Mouse (Mus musculus): Measurements from ENCODE around the gene Pcolce. TPM values are rescaled to one million over a fixed set of nuclear protein-coding genes. Genes with fewer than 3 reads are reported as not detected.

Gene Pcolce
- polyA plus RNA-seq, 1 experiment = 651 TPM

DNA sequence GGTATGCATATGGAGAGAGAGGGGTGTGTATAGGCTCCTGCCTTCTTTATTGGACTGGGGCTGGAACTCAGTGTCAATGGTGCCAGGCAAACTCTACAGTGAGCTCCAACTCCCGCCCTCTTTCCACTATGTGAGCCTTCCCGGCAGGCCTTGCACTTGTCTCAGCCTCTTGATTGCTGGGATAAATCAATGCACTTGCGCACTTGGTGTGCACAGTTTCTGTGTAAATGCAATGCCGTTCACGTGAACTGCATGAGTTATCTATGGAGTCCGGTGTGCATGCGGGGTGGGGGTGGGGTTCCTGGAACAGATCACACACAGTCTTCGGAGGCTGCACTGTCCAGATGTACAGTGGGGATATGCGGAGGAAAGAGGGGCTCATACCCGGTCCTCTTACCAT is 39.8 kb upstream of the Pcolce start:
- no peaks in the 10 kb centered on the region for H3K79me3 ChIP-seq (ENCODE audit: low read depth)
- no peak overlapping the region for H3ac ChIP-seq (ENCODE audit: control insufficient read depth, insufficient read length, low read depth)
- no peaks in the 10 kb centered on the region for H3K79me2 ChIP-seq (ENCODE audit: control insufficient read depth, insufficient read depth)
- TF ChIP-seq MYOG (IDR thresholded peaks at IDR 0.05; ENCODE audit: control insufficient read depth, extremely low read depth, insufficient read length) = no peak
- TF ChIP-seq MYOD1 (IDR thresholded peaks at IDR 0.05; ENCODE audit: control insufficient read depth, insufficient read length, low read depth) = no peak
- no peak for TF ChIP-seq MAX (IDR thresholded peaks at IDR 0.05)
- no peak for TF ChIP-seq FOSL1 (IDR thresholded peaks at IDR 0.05; ENCODE audit: insufficient read depth, low read length, poor library complexity, severe bottlenecking)
- no peak for TF ChIP-seq CTCF (IDR thresholded peaks at IDR 0.05; ENCODE audit: control insufficient read depth, insufficient read depth, insufficient read length)
- TF ChIP-seq CEBPB (IDR thresholded peaks at IDR 0.05; ENCODE audit: low read depth) = no peak
- no peak for TF ChIP-seq USF1 (IDR thresholded peaks at IDR 0.05; ENCODE audit: low read depth)
- H3K36me3 ChIP-seq (ENCODE audit: control insufficient read depth, insufficient read depth) = peaks cover 7% of the 10 kb centered on the region
- H3K27me3 ChIP-seq (ENCODE audit: control insufficient read depth, insufficient read depth, insufficient read length) = no peaks in the 10 kb centered on the region
- H3K4me3 ChIP-seq (ENCODE audit: insufficient read depth, poor library complexity, severe bottlenecking) = no peak overlapping the region

DNA sequence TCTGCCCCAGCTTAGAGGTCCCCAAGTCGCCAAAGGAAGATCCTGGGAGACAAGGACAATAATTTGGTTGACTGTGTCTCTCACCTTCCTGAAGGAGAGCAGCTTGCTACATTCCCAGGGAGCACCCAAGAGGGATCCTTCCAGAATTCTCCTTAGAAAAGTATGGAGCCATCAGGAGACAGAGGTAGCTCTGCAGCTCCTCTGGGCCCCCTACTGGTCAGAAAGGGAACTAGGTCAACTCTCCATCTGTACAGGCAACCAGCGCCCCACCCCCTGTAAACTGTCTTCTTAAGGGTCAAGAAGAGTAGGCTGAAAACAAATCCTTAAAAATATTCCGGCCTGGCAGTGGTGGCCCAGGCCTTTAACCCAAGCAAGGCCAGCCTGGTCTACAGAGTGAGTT is 38.9 kb upstream of the Pcolce start:
- peaks cover 7% of the 10 kb centered on the region for H3K36me3 ChIP-seq (ENCODE audit: control insufficient read depth, insufficient read depth)
- H3K27me3 ChIP-seq (ENCODE audit: control insufficient read depth, insufficient read depth, insufficient read length) = no peaks in the 10 kb centered on the region
- no peaks in the 10 kb centered on the region for H3K79me3 ChIP-seq (ENCODE audit: low read depth)
- no peak for TF ChIP-seq USF1 (IDR thresholded peaks at IDR 0.05; ENCODE audit: low read depth)
- TF ChIP-seq CEBPB (IDR thresholded peaks at IDR 0.05; ENCODE audit: low read depth) = no peak
- peak; percentile 46 for TF ChIP-seq CTCF (IDR thresholded peaks at IDR 0.05; ENCODE audit: control insufficient read depth, insufficient read depth, insufficient read length)
- no peak for TF ChIP-seq FOSL1 (IDR thresholded peaks at IDR 0.05; ENCODE audit: insufficient read depth, low read length, poor library complexity, severe bottlenecking)
- no peaks in the 10 kb centered on the region for H3K79me2 ChIP-seq (ENCODE audit: control insufficient read depth, insufficient read depth)
- H3ac ChIP-seq (ENCODE audit: control insufficient read depth, insufficient read length, low read depth) = no peak overlapping the region
- H3K4me3 ChIP-seq (ENCODE audit: insufficient read depth, poor library complexity, severe bottlenecking) = no peak overlapping the region

DNA sequence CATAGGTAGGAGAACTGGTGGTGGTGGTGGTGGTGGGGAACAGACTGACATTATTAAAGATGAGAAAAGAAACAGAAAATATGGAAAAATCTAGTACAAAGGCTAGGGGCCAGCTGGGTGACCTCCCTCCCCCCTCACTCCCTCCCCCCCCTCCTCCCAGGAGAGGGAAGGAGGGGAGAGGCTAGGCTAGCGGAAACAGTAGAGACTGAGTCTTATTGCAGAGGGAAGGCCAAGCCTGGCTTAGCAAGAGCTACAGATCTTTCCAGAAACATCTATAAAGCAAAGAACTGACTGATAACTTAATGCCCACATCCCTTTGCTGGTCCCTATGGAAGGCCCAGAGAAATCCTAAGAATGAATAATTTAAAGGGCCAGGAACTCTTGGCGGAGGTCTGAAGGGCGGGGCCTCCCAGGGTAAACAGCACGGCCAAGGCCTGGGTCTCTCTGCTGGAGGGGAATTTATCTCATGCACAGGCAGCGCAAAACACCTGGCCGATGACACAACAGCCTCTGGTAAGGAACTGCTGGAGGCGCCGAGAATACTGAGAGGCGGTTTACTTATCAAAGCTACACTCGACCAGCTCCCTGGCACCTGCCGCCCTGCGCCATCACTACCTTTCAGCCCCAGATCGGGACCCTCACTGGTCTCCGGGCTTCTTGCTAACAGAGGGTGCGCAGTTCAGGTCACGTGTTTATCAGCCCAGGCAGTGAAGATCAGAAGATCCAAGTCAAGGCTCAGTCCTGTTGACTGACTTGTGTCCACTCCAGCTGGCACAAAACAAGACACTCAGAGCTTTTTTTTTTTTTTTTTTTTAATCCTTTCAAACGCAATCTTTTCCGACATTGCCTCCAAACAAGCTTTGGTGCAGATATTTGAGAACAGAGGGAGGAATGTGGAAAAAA is 36.3 kb upstream of the Pcolce start:
- TF ChIP-seq USF1 (IDR thresholded peaks at IDR 0.05; ENCODE audit: low read depth) = no peak
- TF ChIP-seq MYOG (IDR thresholded peaks at IDR 0.05; ENCODE audit: control insufficient read depth, extremely low read depth, insufficient read length) = no peak
- TF ChIP-seq MYOD1 (IDR thresholded peaks at IDR 0.05; ENCODE audit: control insufficient read depth, insufficient read length, low read depth) = no peak
- TF ChIP-seq CEBPB (IDR thresholded peaks at IDR 0.05; ENCODE audit: low read depth) = no peak
- TF ChIP-seq CTCF (IDR thresholded peaks at IDR 0.05; ENCODE audit: control insufficient read depth, insufficient read depth, insufficient read length) = no peak
- TF ChIP-seq FOSL1 (IDR thresholded peaks at IDR 0.05; ENCODE audit: insufficient read depth, low read length, poor library complexity, severe bottlenecking) = no peak
- no peak for TF ChIP-seq MAX (IDR thresholded peaks at IDR 0.05)
- Histone ChIP-seq H3K4me3 (ENCODE audit: insufficient read depth, poor library complexity, severe bottlenecking) (no peak overlapping the region), H3K36me3 (ENCODE audit: control insufficient read depth, insufficient read depth) (peaks cover 7% of the 10 kb centered on the region), H3K27me3 (ENCODE audit: control insufficient read depth, insufficient read depth, insufficient read length) (no peaks in the 10 kb centered on the region), H3ac (ENCODE audit: control insufficient read depth, insufficient read length, low read depth) (no peak overlapping the region), H3K79me3 (ENCODE audit: low read depth) (no peaks in the 10 kb centered on the region), H3K79me2 (ENCODE audit: control insufficient read depth, insufficient read depth) (no peaks in the 10 kb centered on the region)

DNA sequence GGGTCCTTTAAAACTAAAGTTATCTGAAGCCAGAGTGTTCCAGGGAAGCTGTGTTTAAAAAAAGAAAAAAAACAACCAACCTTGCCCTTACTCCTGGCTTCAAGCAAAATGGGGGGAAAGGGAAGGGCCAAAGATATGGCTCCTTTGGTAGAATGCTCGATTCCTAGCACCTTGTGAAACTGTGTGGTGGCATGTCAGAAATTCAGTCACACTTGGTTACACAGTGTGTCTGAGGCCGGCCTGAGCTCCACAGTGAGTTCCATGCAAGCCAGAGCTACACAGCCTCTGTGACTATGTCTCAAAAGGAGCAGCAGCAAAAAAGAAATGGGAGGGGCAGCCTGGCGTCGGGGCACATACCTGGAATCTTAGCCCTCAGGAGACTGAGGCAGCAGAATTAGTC is 35.7 kb upstream of the Pcolce start:
- no peak overlapping the region for H3ac ChIP-seq (ENCODE audit: control insufficient read depth, insufficient read length, low read depth)
- TF ChIP-seq MYOD1 (IDR thresholded peaks at IDR 0.05; ENCODE audit: control insufficient read depth, insufficient read length, low read depth) (no peak), FOSL1 (IDR thresholded peaks at IDR 0.05; ENCODE audit: insufficient read depth, low read length, poor library complexity, severe bottlenecking) (no peak), CTCF (IDR thresholded peaks at IDR 0.05; ENCODE audit: control insufficient read depth, insufficient read depth, insufficient read length) (no peak), MAX (IDR thresholded peaks at IDR 0.05) (no peak), CEBPB (IDR thresholded peaks at IDR 0.05; ENCODE audit: low read depth) (no peak), MYOG (IDR thresholded peaks at IDR 0.05; ENCODE audit: control insufficient read depth, extremely low read depth, insufficient read length) (no peak), USF1 (IDR thresholded peaks at IDR 0.05; ENCODE audit: low read depth) (no peak)
- H3K36me3 ChIP-seq (ENCODE audit: control insufficient read depth, insufficient read depth) = peaks cover 7% of the 10 kb centered on the region
- H3K79me3 ChIP-seq (ENCODE audit: low read depth) = no peaks in the 10 kb centered on the region
- H3K27me3 ChIP-seq (ENCODE audit: control insufficient read depth, insufficient read depth, insufficient read length) = no peaks in the 10 kb centered on the region
- H3K4me3 ChIP-seq (ENCODE audit: insufficient read depth, poor library complexity, severe bottlenecking) = no peak overlapping the region
- no peaks in the 10 kb centered on the region for H3K79me2 ChIP-seq (ENCODE audit: control insufficient read depth, insufficient read depth)

- H3ac ChIP-seq (ENCODE audit: control insufficient read depth, insufficient read length, low read depth) = no peak overlapping the region
- no peaks in the 10 kb centered on the region for H3K27me3 ChIP-seq (ENCODE audit: control insufficient read depth, insufficient read depth, insufficient read length)
These were observed 34.4 kb upstream of the Pcolce start for GRCm38 (mm10) chr5:137647827-137648601.

More at GRCm38 (mm10) chr5:137647827-137648601, 34.4 kb upstream of the Pcolce start:
- H3K4me3 ChIP-seq (ENCODE audit: insufficient read depth, poor library complexity, severe bottlenecking) = no peak overlapping the region
- H3K79me3 ChIP-seq (ENCODE audit: low read depth) = no peaks in the 10 kb centered on the region
- peaks cover 3% of the 10 kb centered on the region for H3K36me3 ChIP-seq (ENCODE audit: control insufficient read depth, insufficient read depth)
- H3K79me2 ChIP-seq (ENCODE audit: control insufficient read depth, insufficient read depth) = no peaks in the 10 kb centered on the region
- TF ChIP-seq FOSL1 (IDR thresholded peaks at IDR 0.05; ENCODE audit: insufficient read depth, low read length, poor library complexity, severe bottlenecking) = no peak
- TF ChIP-seq MYOG (IDR thresholded peaks at IDR 0.05; ENCODE audit: control insufficient read depth, extremely low read depth, insufficient read length) = no peak
- no peak for TF ChIP-seq CTCF (IDR thresholded peaks at IDR 0.05; ENCODE audit: control insufficient read depth, insufficient read depth, insufficient read length)
- no peak for TF ChIP-seq MAX (IDR thresholded peaks at IDR 0.05)
- TF ChIP-seq MYOD1 (IDR thresholded peaks at IDR 0.05; ENCODE audit: control insufficient read depth, insufficient read length, low read depth) = no peak
- no peak for TF ChIP-seq CEBPB (IDR thresholded peaks at IDR 0.05; ENCODE audit: low read depth)
- TF ChIP-seq USF1 (IDR thresholded peaks at IDR 0.05; ENCODE audit: low read depth) = no peak
